Mouse (Mus musculus) kidney, adult 2 months (tissue): ENCODE measurements at regions not wholly inside any gene's neighbourhood (a gene's known extent, or its start where the extent isn't known, plus 50 kb on each side); places are given as distances from the start of the nearest gene placed in this dataset.

ENCODE experiments used
- CTCF ChIP-seq: fragments of 200-500 bp; conservative IDR thresholded peaks from 2 replicates; pipeline ENCODE4 v1.5.1; 2011; ENCODE audit warnings: low read depth, mild to moderate bottlenecking, control low read depth, low read length, moderate library complexity, mixed read lengths; ENCODE audit not compliant: insufficient read depth, insufficient read length
- POLR2A ChIP-seq: fragments of 200-500 bp; IDR thresholded peaks from one replicate; pipeline ENCODE4 v1.6.1; 2011; ENCODE audit warnings: low read depth, low read length, control low read depth

DNA sequence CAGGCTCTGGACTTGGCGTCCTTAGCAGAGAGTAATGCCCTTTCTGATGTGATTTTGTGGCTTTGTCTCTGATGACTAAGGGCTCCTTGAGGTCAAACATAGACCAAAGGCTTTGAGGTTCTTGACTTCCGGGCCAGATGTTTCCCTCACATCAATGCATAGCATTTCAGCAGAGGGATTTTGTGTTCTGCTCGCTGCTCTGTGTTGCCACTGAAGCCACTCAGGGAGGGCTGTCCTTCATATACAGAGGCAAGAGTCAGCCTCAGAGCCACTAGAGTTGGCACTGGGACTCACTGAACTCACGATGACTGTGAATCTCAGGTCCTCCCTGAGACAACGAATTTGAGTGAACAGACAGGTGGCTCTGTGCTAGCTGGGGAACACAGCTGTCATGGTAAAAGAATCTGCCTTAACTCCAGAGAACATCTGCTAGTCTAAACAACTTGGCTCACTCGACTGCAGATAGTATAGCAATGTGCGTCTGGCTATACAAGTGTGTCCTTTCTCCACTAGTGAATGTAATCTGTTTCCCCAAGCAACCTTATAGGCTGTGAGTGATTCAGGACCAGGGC is 74.3 kb downstream of the Gp2 start:
- TF ChIP-seq POLR2A, result no peak
- TF ChIP-seq CTCF, result no peak
